Mouse (Mus musculus): ENCODE data around the gene Vmn1r45. TPM values are rescaled to one million over a fixed set of nuclear protein-coding genes. Genes with fewer than 3 reads are reported as not detected.
"Not testable (repeated sequence)": the region's sequence is repeated elsewhere in the genome, so short reads cannot be mapped to it uniquely, and the experiment has no call there.

Vmn1r45 gene
- polyA plus RNA-seq (2014; fragmentation: Nextera tagmentation; extraction: Ambion mirVana), result not detected in 2 replicates

- not testable (repeated sequence) for H3K4me3 ChIP-seq (replicated peaks; ENCODE audit: low read depth, low read length); H3K9me3 ChIP-seq (ENCODE audit: control insufficient read depth, low read length); H3K4me2 ChIP-seq (ENCODE audit: low read length); H3K4me1 ChIP-seq (ENCODE audit: control insufficient read depth, insufficient read depth, low read length); ATAC-seq (ENCODE audit: low FRiP score, low TSS enrichment); H3K27ac ChIP-seq (replicated peaks; ENCODE audit: low read depth, low read length); H3K9ac ChIP-seq (replicated peaks; ENCODE audit: low read length); DNase-seq; H3K36me3 ChIP-seq (ENCODE audit: control insufficient read depth, insufficient read depth, low read length); H3K27me3 ChIP-seq (ENCODE audit: control insufficient read depth, insufficient read depth, low read length)
- WGBS, result 85% methylated on average over 2 of the region's 2 CpGs
Observed at GRCm38 (mm10) chr6:89940498-89940897, at the start of gene Vmn1r45. TSS of gene Vmn1r45 (minus strand) at chr6:89940598.

- DNase-seq (no peak), ATAC-seq (ENCODE audit: low FRiP score, low TSS enrichment) (no peak)
- 21% methylated on average over 1 of the region's 1 CpGs for WGBS
- Histone ChIP-seq H3K9ac (replicated peaks; ENCODE audit: low read length) (no peak overlapping the region), H3K9me3 (ENCODE audit: control insufficient read depth, low read length) (0 out of 2 replicates have a peak, but pooled peaks cover 6% of the 10 kb centered on the region), H3K4me2 (ENCODE audit: low read length) (no peak overlapping the region), H3K27me3 (ENCODE audit: control insufficient read depth, insufficient read depth, low read length) (no peaks in the 10 kb centered on the region), H3K4me3 (replicated peaks; ENCODE audit: low read depth, low read length) (no peak overlapping the region), H3K4me1 (ENCODE audit: control insufficient read depth, insufficient read depth, low read length) (no peaks in the 10 kb centered on the region), H3K27ac (replicated peaks; ENCODE audit: low read depth, low read length) (no peak overlapping the region), H3K36me3 (ENCODE audit: control insufficient read depth, insufficient read depth, low read length) (no peaks in the 10 kb centered on the region)
Observed at GRCm38 (mm10) chr6:89985989-89986388, 45.6 kb upstream of the Vmn1r45 start.

GRCm38 (mm10) chr6:89969013-89969412, 28.6 kb upstream of the Vmn1r45 start, which contains the start of gene Vmn1r46:
TSS of gene Vmn1r46 (plus strand) at chr6:89969313.
- no peak for ATAC-seq (ENCODE audit: low FRiP score, low TSS enrichment)
- DNase-seq, result no peak
- Histone ChIP-seq H3K9me3 (ENCODE audit: control insufficient read depth, low read length) (peaks cover 3% of the 10 kb centered on the region), H3K4me3 (replicated peaks; ENCODE audit: low read depth, low read length) (no peak within 1 kb of the TSS), H3K36me3 (ENCODE audit: control insufficient read depth, insufficient read depth, low read length) (no peaks in the 10 kb centered on the region), H3K27me3 (ENCODE audit: control insufficient read depth, insufficient read depth, low read length) (no peaks in the 10 kb centered on the region), H3K4me1 (ENCODE audit: control insufficient read depth, insufficient read depth, low read length) (no peaks in the 10 kb centered on the region), H3K9ac (replicated peaks; ENCODE audit: low read length) (no peak within 1 kb of the TSS), H3K4me2 (ENCODE audit: low read length) (no peak within 1 kb of the TSS), H3K27ac (replicated peaks; ENCODE audit: low read depth, low read length) (no peak within 1 kb of the TSS)
- 62% methylated on average over 2 of the region's 2 CpGs for WGBS

DNA sequence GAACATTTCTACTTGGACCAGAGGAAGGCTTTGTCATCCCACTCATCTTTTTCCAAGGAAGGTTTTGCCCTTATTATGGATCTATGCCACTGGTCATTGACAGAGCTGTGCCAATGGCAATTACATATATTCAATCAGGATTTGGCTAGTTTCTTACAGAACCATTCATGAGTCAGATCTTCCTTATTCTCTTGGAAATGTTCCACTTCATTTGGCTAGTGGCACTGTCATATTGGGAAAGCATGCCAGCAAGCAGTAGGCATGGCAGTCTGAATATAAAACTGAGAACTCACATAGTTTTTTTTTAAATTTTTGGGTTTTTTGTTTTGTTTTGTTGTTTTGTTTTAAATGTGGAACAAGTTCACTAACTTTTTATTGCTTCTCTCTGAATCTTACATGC, 25.9 kb upstream of the Vmn1r45 start:
- Histone ChIP-seq H3K4me1 (ENCODE audit: control insufficient read depth, insufficient read depth, low read length) (no peaks in the 10 kb centered on the region), H3K4me2 (ENCODE audit: low read length) (no peak overlapping the region), H3K27me3 (ENCODE audit: control insufficient read depth, insufficient read depth, low read length) (no peaks in the 10 kb centered on the region), H3K4me3 (replicated peaks; ENCODE audit: low read depth, low read length) (no peak overlapping the region), H3K27ac (replicated peaks; ENCODE audit: low read depth, low read length) (no peak overlapping the region), H3K9ac (replicated peaks; ENCODE audit: low read length) (no peak overlapping the region), H3K9me3 (ENCODE audit: control insufficient read depth, low read length) (peaks cover 3% of the 10 kb centered on the region), H3K36me3 (ENCODE audit: control insufficient read depth, insufficient read depth, low read length) (no peaks in the 10 kb centered on the region)
- ATAC-seq (ENCODE audit: low FRiP score, low TSS enrichment), result no peak
- DNase-seq, result no peak

GRCm38 (mm10) chr6:89953556-89953955, 13.2 kb upstream of the Vmn1r45 start:
- Histone ChIP-seq H3K27me3 (ENCODE audit: control insufficient read depth, insufficient read depth, low read length) (no peaks in the 10 kb centered on the region), H3K9ac (replicated peaks; ENCODE audit: low read length) (no peak overlapping the region), H3K9me3 (ENCODE audit: control insufficient read depth, low read length) (peaks cover 3% of the 10 kb centered on the region; the same call in 1 of the 2 replicates), H3K4me2 (ENCODE audit: low read length) (no peak overlapping the region), H3K4me1 (ENCODE audit: control insufficient read depth, insufficient read depth, low read length) (no peaks in the 10 kb centered on the region), H3K4me3 (replicated peaks; ENCODE audit: low read depth, low read length) (no peak overlapping the region), H3K36me3 (ENCODE audit: control insufficient read depth, insufficient read depth, low read length) (no peaks in the 10 kb centered on the region), H3K27ac (replicated peaks; ENCODE audit: low read depth, low read length) (no peak overlapping the region)
- 77% methylated on average over 2 of the region's 2 CpGs for WGBS
- DNase-seq, result no peak
- ATAC-seq (ENCODE audit: low FRiP score, low TSS enrichment), result no peak

- Histone ChIP-seq H3K9me3 (ENCODE audit: control insufficient read depth, low read length) (no peaks in the 10 kb centered on the region), H3K4me2 (ENCODE audit: low read length) (no peak overlapping the region), H3K27ac (replicated peaks; ENCODE audit: low read depth, low read length) (no peak overlapping the region), H3K36me3 (ENCODE audit: control insufficient read depth, insufficient read depth, low read length) (no peaks in the 10 kb centered on the region), H3K27me3 (ENCODE audit: control insufficient read depth, insufficient read depth, low read length) (no peaks in the 10 kb centered on the region), H3K4me3 (replicated peaks; ENCODE audit: low read depth, low read length) (no peak overlapping the region), H3K4me1 (ENCODE audit: control insufficient read depth, insufficient read depth, low read length) (no peaks in the 10 kb centered on the region), H3K9ac (replicated peaks; ENCODE audit: low read length) (no peak overlapping the region)
- ATAC-seq (ENCODE audit: low FRiP score, low TSS enrichment) (no peak), DNase-seq (no peak)
- WGBS, result 84% methylated on average over 2 of the region's 2 CpGs
Observed at GRCm38 (mm10) chr6:89940926-89941325, 528 bp upstream of the Vmn1r45 start.

DNA sequence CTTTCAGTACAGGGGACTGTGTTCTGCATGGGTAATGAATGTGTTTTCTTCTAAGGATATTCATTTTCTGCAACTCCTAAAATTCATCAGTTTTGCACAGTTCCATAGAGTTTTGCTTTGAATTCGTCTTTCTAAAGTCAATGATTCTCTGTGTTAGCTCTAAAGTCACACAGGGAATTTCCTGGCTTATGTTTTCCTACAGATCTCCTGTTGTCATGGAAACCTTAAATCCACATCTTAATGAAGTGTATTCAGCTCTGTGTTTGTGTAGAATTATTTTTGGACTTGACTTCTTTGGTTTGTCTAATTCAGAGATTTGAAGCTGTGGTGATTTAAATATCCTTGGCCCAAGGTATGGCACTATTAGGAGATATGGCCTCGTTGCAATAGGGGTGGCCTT, 56.6 kb downstream of the Vmn1r45 start:
- Histone ChIP-seq H3K36me3 (ENCODE audit: control insufficient read depth, insufficient read depth, low read length) (no peaks in the 10 kb centered on the region), H3K4me1 (ENCODE audit: control insufficient read depth, insufficient read depth, low read length) (no peaks in the 10 kb centered on the region), H3K9me3 (ENCODE audit: control insufficient read depth, low read length) (no peaks in the 10 kb centered on the region), H3K4me2 (ENCODE audit: low read length) (no peak overlapping the region), H3K4me3 (replicated peaks; ENCODE audit: low read depth, low read length) (no peak overlapping the region), H3K9ac (replicated peaks; ENCODE audit: low read length) (no peak overlapping the region), H3K27me3 (ENCODE audit: control insufficient read depth, insufficient read depth, low read length) (no peaks in the 10 kb centered on the region), H3K27ac (replicated peaks; ENCODE audit: low read depth, low read length) (no peak overlapping the region)
- ATAC-seq (ENCODE audit: low FRiP score, low TSS enrichment) (no peak), DNase-seq (peak; percentile 2)
- 56% methylated on average over 2 of the region's 2 CpGs for WGBS

- ATAC-seq (ENCODE audit: low FRiP score, low TSS enrichment), result no peak
- WGBS, result 76% methylated on average over 1 of the region's 1 CpGs
- no peaks in the 10 kb centered on the region for H3K9me3 ChIP-seq (ENCODE audit: control insufficient read depth, low read length)
- H3K4me3 ChIP-seq (replicated peaks; ENCODE audit: low read depth, low read length), result no peak within 1 kb of the TSS
- no peak within 1 kb of the TSS for H3K27ac ChIP-seq (replicated peaks; ENCODE audit: low read depth, low read length)
- no peak within 1 kb of the TSS for H3K9ac ChIP-seq (replicated peaks; ENCODE audit: low read length)
- no peaks in the 10 kb centered on the region for H3K4me1 ChIP-seq (ENCODE audit: control insufficient read depth, insufficient read depth, low read length)
- no peak for DNase-seq
- no peaks in the 10 kb centered on the region for H3K27me3 ChIP-seq (ENCODE audit: control insufficient read depth, insufficient read depth, low read length)
- H3K4me2 ChIP-seq (ENCODE audit: low read length), result no peak within 1 kb of the TSS
- no peaks in the 10 kb centered on the region for H3K36me3 ChIP-seq (ENCODE audit: control insufficient read depth, insufficient read depth, low read length)
Observed at GRCm38 (mm10) chr6:89883360-89883759, 57.0 kb downstream of the Vmn1r45 start, which contains the start of gene Vmn1r44. TSS of gene Vmn1r44 (plus strand) at chr6:89883660.
